In genomic region chr11:98587684-98588546, GRCm38 (mm10) we compare ENCODE assay signal across 8 mouse cellular contexts. TPM values are rescaled to one million over a fixed set of nuclear protein-coding genes. Genes with fewer than 3 reads are reported as not detected.
DNase-seq lines count a peak whose midpoint lies in the region; ATAC-seq and TF ChIP-seq lines count a peak whose summit lies in the region.

No protein-coding gene starts in this region.

- H3K4me3 ChIP-seq in hindbrain, postnatal 0 days (ENCODE audit: low read length): peak overlapping the region; percentile 90

- peak; percentile 90 for DNase-seq in ZHBTc4 (ENCODE audit: low read depth, low spot score)
- DNase-seq in cerebellum, postnatal 36 days: peak; percentile 33 to 40
- peak; percentile 57 to 58 for DNase-seq in gastrocnemius, adult 8-10 months (ENCODE audit: low spot score in 2 of 2)
- DNase-seq in hindbrain, postnatal 0 days (ENCODE audit: low spot score): peak; percentile 78
- DNase-seq in left cerebral cortex, adult 11 months (ENCODE audit: low spot score): peak; percentile 34
- peak; percentile 97 for DNase-seq in lung, postnatal 36 days
- peak; percentile 51 for DNase-seq in right cerebral cortex, adult 18-20 months
- DNase-seq in urinary bladder, postnatal 14 days (ENCODE audit: low spot score): peak; percentile 87

- no peak for TF ChIP-seq CTCF in hindbrain, postnatal 0 days (IDR thresholded peaks at IDR 0.05; ENCODE audit: low read depth)

- H3K36me3 ChIP-seq in hindbrain, postnatal 0 days (ENCODE audit: insufficient read depth, low read length): peaks cover 6% of the 10 kb centered on the region; the same call in 1 of the 2 replicates

- H3K4me1 ChIP-seq in hindbrain, postnatal 0 days (ENCODE audit: insufficient read depth, low read length): peaks cover 31% of the 10 kb centered on the region

- peak overlapping the region; percentile 67 for H3K27ac ChIP-seq in hindbrain, postnatal 0 days

- peak; percentile 65; the same call in 1 of the 2 replicates for ATAC-seq in hindbrain, postnatal 0 days

- H3K9ac ChIP-seq in hindbrain, postnatal 0 days (replicated peaks; ENCODE audit: low read length): peak overlapping the region; percentile 83; the same call in 1 of the 2 replicates

- H3K9me3 ChIP-seq in hindbrain, postnatal 0 days (ENCODE audit: low read length): no peaks in the 10 kb centered on the region

- H3K4me2 ChIP-seq in hindbrain, postnatal 0 days (ENCODE audit: low read depth, low read length): peak overlapping the region; percentile 96

- 6% methylated on average over 20 of the region's 20 CpGs for WGBS in hindbrain, postnatal 0 days

- no peaks in the 10 kb centered on the region for H3K27me3 ChIP-seq in hindbrain, postnatal 0 days (ENCODE audit: insufficient read depth, low read length)

RNA-seq across cellular contexts. Expression of gene Ormdl3, which starts 0.7 kb away (rescaled TPM):
- total RNA-seq in gastrocnemius, adult 8-10 months (2022): 10 to 100 TPM; 26.7 to 31.9 (median 28.4) TPM
- 103 and 112 TPM in 2 replicates for total RNA-seq in hindbrain, postnatal 0 days (2014; rRNA removed)
- polyA plus RNA-seq in hindbrain, postnatal 0 days (2015; fragmentation: Nextera tagmentation; extraction: Ambion mirVana): 98.8 and 100 TPM in 2 replicates

RNA-seq across cellular contexts. Expression of gene Lrrc3c, which starts 10.2 kb away (rescaled TPM):
- not detected for total RNA-seq in gastrocnemius, adult 8-10 months (2022)
- total RNA-seq in hindbrain, postnatal 0 days (2014; rRNA removed): not detected in 2 replicates
- not detected in 2 replicates for polyA plus RNA-seq in hindbrain, postnatal 0 days (2015; fragmentation: Nextera tagmentation; extraction: Ambion mirVana)

RNA-seq across cellular contexts. Expression of gene Zpbp2, which starts 37.0 kb away (rescaled TPM):
- total RNA-seq in gastrocnemius, adult 8-10 months (2022): not detected
- not detected in 2 replicates for total RNA-seq in hindbrain, postnatal 0 days (2014; rRNA removed)
- polyA plus RNA-seq in hindbrain, postnatal 0 days (2015; fragmentation: Nextera tagmentation; extraction: Ambion mirVana): 0.42 and 0.45 TPM in 2 replicates

RNA-seq across cellular contexts. Expression of gene Gm12355, which starts 37.5 kb away (rescaled TPM):
- 1 to 10 TPM; 5.1 to 6.1 (median 5.4) TPM for total RNA-seq in gastrocnemius, adult 8-10 months (2022)
- total RNA-seq in hindbrain, postnatal 0 days (2014; rRNA removed): 0.21 TPM in 1 of 2 replicates, not detected in the other
- polyA plus RNA-seq in hindbrain, postnatal 0 days (2015; fragmentation: Nextera tagmentation; extraction: Ambion mirVana): 0.25 and 0.33 TPM in 2 replicates

RNA-seq across cellular contexts. Expression of gene Gsdma3, which starts 38.2 kb away (rescaled TPM):
- total RNA-seq in gastrocnemius, adult 8-10 months (2022): 10 to 100 TPM in 1 of 4 experiments, 1 to 10 TPM in 3; 5.5 to 18.2 (median 8.3) TPM
- 0.68 TPM in 1 of 2 replicates, not detected in the other for total RNA-seq in hindbrain, postnatal 0 days (2014; rRNA removed)
- polyA plus RNA-seq in hindbrain, postnatal 0 days (2015; fragmentation: Nextera tagmentation; extraction: Ambion mirVana): not detected in 2 replicates

Comparison
In these comparisons a context has a peak if more than half of its experiments do, and no peak if none do; other contexts are left out.
1. Peak in every context shown above with its lines: DNase-seq, ATAC-seq, H3K4me3 ChIP-seq and H3K27ac ChIP-seq.
2. DNase-seq: peak in every context shown above with its lines; median percentile 97 in lung, postnatal 36 days; 90 in ZHBTc4; 87 in urinary bladder, postnatal 14 days; 78 in hindbrain, postnatal 0 days; 58 in gastrocnemius, adult 8-10 months; 51 in right cerebral cortex, adult 18-20 months; 36 in cerebellum, postnatal 36 days; 34 in left cerebral cortex, adult 11 months.